Mouse (Mus musculus) limb, embryonic 14.5 days (tissue): ENCODE measurements around the gene Wwc1. TPM values are rescaled to one million over a fixed set of nuclear protein-coding genes. Genes with fewer than 3 reads are reported as not detected.
"Not testable (repeated sequence)": the region's sequence is repeated elsewhere in the genome, so short reads cannot be mapped to it uniquely, and the experiment has no call there.

Source experiments
- ATAC-seq: fragments of 200-750 bp; cut with Nextera tagmentation; 2 replicates; pipeline ENCODE4 v1.8.0; 2017; ENCODE audit warnings: low read depth, moderate number of reproducible peaks, moderate TSS enrichment; ENCODE audit not compliant: low FRiP score
- DNase-seq: peaks from one replicate; pipeline ENCODE4 v3.0.0-alpha.2; 2015; ENCODE audit warnings: low spot score
- H3K27ac ChIP-seq: fragments of 300-500 bp; sonication (generic); replicated peaks from 2 replicates; pipeline ENCODE4 v1.5.1; 2014; ENCODE audit warnings: low read depth, mild to moderate bottlenecking, low read length, moderate library complexity, mixed read lengths
- H3K27me3 ChIP-seq: fragments of 300-500 bp; sonication (generic); 2 replicates; pipeline ENCODE4 v1.6.1; 2014; ENCODE audit warnings: low read length, mixed read lengths; ENCODE audit not compliant: control insufficient read depth, insufficient read depth
- H3K36me3 ChIP-seq: fragments of 300-500 bp; sonication (generic); 2 replicates; pipeline ENCODE4 v1.6.1; 2014; ENCODE audit warnings: mild to moderate bottlenecking, low read length, moderate library complexity, mixed read lengths; ENCODE audit not compliant: control insufficient read depth, insufficient read depth
- H3K4me1 ChIP-seq: fragments of 300-500 bp; sonication (generic); 2 replicates; pipeline ENCODE4 v1.6.1; 2014; ENCODE audit warnings: antibody characterized with exemption, low read length, mixed read lengths; ENCODE audit not compliant: control insufficient read depth, insufficient read depth
- H3K4me2 ChIP-seq: fragments of 300-500 bp; sonication (generic); replicated peaks from 2 replicates; pipeline ENCODE4 v1.6.1; 2014; ENCODE audit warnings: low read depth, mild to moderate bottlenecking, low read length, moderate library complexity; ENCODE audit not compliant: severe bottlenecking
- H3K4me3 ChIP-seq: fragments of 300-500 bp; sonication (generic); replicated peaks from 2 replicates; pipeline ENCODE4 v1.5.1; 2014; ENCODE audit warnings: low read length
- H3K9ac ChIP-seq: fragments of 300-500 bp; sonication (generic); 2 replicates; pipeline ENCODE4 v1.6.1; 2014; ENCODE audit warnings: mild to moderate bottlenecking, low read depth, low read length, moderate library complexity; ENCODE audit not compliant: severe bottlenecking
- H3K9me3 ChIP-seq: fragments of 300-500 bp; sonication (generic); 2 replicates; pipeline ENCODE4 v1.6.1; 2016; ENCODE audit warnings: low read length; ENCODE audit not compliant: control insufficient read depth
- POLR2A ChIP-seq: fragments of 200-500 bp; IDR thresholded peaks from 2 replicates; pipeline ENCODE4 v1.8.0; 2012; ENCODE audit warnings: inconsistent platforms, mild to moderate bottlenecking, moderate library complexity, borderline replicate concordance; ENCODE audit not compliant: insufficient read depth, insufficient read length; ENCODE audit errors: extremely low read depth
- WGBS: fragments of 180-500 bp; shearing (Covaris S2); extraction: QIAGEN DNeasy Blood & Tissue Kit; methylation state at CpG from one replicate; pipeline ENCODE4 v1.1.7; 2014; 5-methylcytosine and 5-hydroxymethylcytosine counted together
- polyA plus RNA-seq, 2 experiments: library from polyadenylated mRNA; depleted of rRNA in 1 of 2; stranded (reverse) in 1 of 2; unstranded in 1 of 2; fragments of >200 nt; fragmentation: Nextera tagmentation in 1 of 2; extraction: Ambion mirVana in 1 of 2; gene quantifications; 2 replicates each; pipeline versions ENCODE4 v1.2.1 to v1.2.3; 2012 to 2014

Wwc1 gene
- polyA plus RNA-seq, 2 experiments: 5.8 to 13.9 TPM

- TF ChIP-seq POLR2A: no peak
- H3K4me1 ChIP-seq: no peaks in the 10 kb centered on the region
- no peaks in the 10 kb centered on the region for H3K27me3 ChIP-seq
- H3K4me3 ChIP-seq: no peak overlapping the region
- ATAC-seq (no peak), DNase-seq (no peak)
- no peak overlapping the region for H3K9ac ChIP-seq
- no peak overlapping the region for H3K27ac ChIP-seq
- 85% methylated on average over 21 of the region's 21 CpGs for WGBS
- H3K36me3 ChIP-seq: no peaks in the 10 kb centered on the region
- no peak overlapping the region for H3K4me2 ChIP-seq
- no peaks in the 10 kb centered on the region for H3K9me3 ChIP-seq
These were observed 138.5 kb downstream of the Wwc1 start for GRCm38 (mm10) chr11:35841738-35842325.

GRCm38 (mm10) chr11:35840806-35841205, 139.5 kb downstream of the Wwc1 start:
- H3K27me3 ChIP-seq, DNase-seq, H3K9ac ChIP-seq, ATAC-seq, H3K36me3 ChIP-seq, H3K4me1 ChIP-seq, H3K4me3 ChIP-seq, H3K27ac ChIP-seq, H3K4me2 ChIP-seq, H3K9me3 ChIP-seq: not testable (repeated sequence)
- 81% methylated on average over 4 of the region's 4 CpGs for whole genome bisulfite sequencing

GRCm38 (mm10) chr11:35840282-35840681, 140.0 kb downstream of the Wwc1 start:
- DNase-seq (no peak), ATAC-seq (no peak)
- no peak for TF ChIP-seq POLR2A
- no peak overlapping the region for H3K27ac ChIP-seq
- no peaks in the 10 kb centered on the region for H3K36me3 ChIP-seq
- no peak overlapping the region for H3K9ac ChIP-seq
- H3K9me3 ChIP-seq: no peaks in the 10 kb centered on the region
- H3K4me1 ChIP-seq: no peaks in the 10 kb centered on the region
- WGBS: 80% methylated on average over 7 of the region's 7 CpGs
- H3K4me3 ChIP-seq: no peak overlapping the region
- H3K27me3 ChIP-seq: no peaks in the 10 kb centered on the region
- no peak overlapping the region for H3K4me2 ChIP-seq

GRCm38 (mm10) chr11:35838345-35839338, 141.7 kb downstream of the Wwc1 start:
- WGBS: 17% methylated on average over 28 of the region's 28 CpGs
- TF ChIP-seq POLR2A: no peak
- H3K27ac ChIP-seq: no peak overlapping the region

GRCm38 (mm10) chr11:35837156-35838126, 142.9 kb downstream of the Wwc1 start:
- no peak for DNase-seq
- H3K4me1 ChIP-seq: peaks cover 10% of the 10 kb centered on the region
- no peak for ATAC-seq
- no peak overlapping the region for H3K9ac ChIP-seq
- no peaks in the 10 kb centered on the region for H3K27me3 ChIP-seq
- peak overlapping the region; percentile 63 for H3K4me2 ChIP-seq
- no peak for TF ChIP-seq POLR2A
- H3K4me3 ChIP-seq: no peak overlapping the region
- 71% methylated on average over 5 of the region's 5 CpGs for WGBS
- no peaks in the 10 kb centered on the region for H3K9me3 ChIP-seq
- peaks cover 8% of the 10 kb centered on the region; the same call in 1 of the 2 replicates for H3K36me3 ChIP-seq
- H3K27ac ChIP-seq: no peak overlapping the region

More at GRCm38 (mm10) chr11:35838345-35839338, 141.7 kb downstream of the Wwc1 start:
- peaks cover under 1% of the 10 kb centered on the region for H3K4me1 ChIP-seq
- peak overlapping the region; percentile 41; the same call in 1 of the 2 replicates for H3K9ac ChIP-seq
- peak; percentile 83 for DNase-seq
- H3K4me2 ChIP-seq: peak overlapping the region; percentile 63
- no peaks in the 10 kb centered on the region for H3K36me3 ChIP-seq
- no peaks in the 10 kb centered on the region for H3K9me3 ChIP-seq
- H3K4me3 ChIP-seq: peak overlapping the region; percentile 41
- ATAC-seq: peak; percentile 84
- H3K27me3 ChIP-seq: no peaks in the 10 kb centered on the region
